Mouse (Mus musculus) hindbrain, embryonic 13.5 days (tissue): Measurements from ENCODE around the gene Pde6b. TPM values are rescaled to one million over a fixed set of nuclear protein-coding genes. Genes with fewer than 3 reads are reported as not detected.

Source experiments
- ATAC-seq: fragments of 200-750 bp; cut with Nextera tagmentation; 2 replicates; pipeline ENCODE4 v1.8.0; 2017; ENCODE audit warnings: moderate TSS enrichment; ENCODE audit not compliant: low FRiP score
- H3K27ac ChIP-seq: fragments of 300-500 bp; sonication (generic); 2 replicates; pipeline ENCODE4 v1.5.1; 2015; ENCODE audit warnings: inconsistent platforms, mild to moderate bottlenecking, moderate library complexity
- H3K27me3 ChIP-seq: fragments of 300-500 bp; sonication (generic); 2 replicates; pipeline ENCODE4 v1.6.1; 2015; ENCODE audit warnings: mild to moderate bottlenecking, inconsistent platforms
- H3K36me3 ChIP-seq: fragments of 300-500 bp; sonication (generic); 2 replicates; pipeline ENCODE4 v1.6.1; 2015; ENCODE audit warnings: mild to moderate bottlenecking, inconsistent platforms
- H3K4me1 ChIP-seq: fragments of 300-500 bp; sonication (generic); replicated peaks from 2 replicates; pipeline ENCODE4 v1.6.1; 2015; ENCODE audit warnings: inconsistent platforms
- H3K4me2 ChIP-seq: fragments of 300-500 bp; sonication (generic); 2 replicates; pipeline ENCODE4 v1.6.1; 2015; ENCODE audit warnings: inconsistent platforms, mild to moderate bottlenecking, moderate library complexity
- H3K4me3 ChIP-seq: fragments of 300-500 bp; sonication (generic); 2 replicates; pipeline ENCODE4 v1.5.1; 2015; ENCODE audit warnings: mild to moderate bottlenecking, inconsistent platforms
- H3K9ac ChIP-seq: fragments of 300-500 bp; sonication (generic); 2 replicates; pipeline ENCODE4 v1.6.1; 2015; ENCODE audit warnings: mild to moderate bottlenecking, inconsistent platforms
- H3K9me3 ChIP-seq: fragments of 300-500 bp; sonication (generic); 2 replicates; pipeline ENCODE4 v1.6.1; 2016; ENCODE audit warnings: inconsistent platforms
- WGBS: fragments of 180-500 bp; shearing (Covaris S2); methylation state at CpG from one replicate; pipeline ENCODE4 v1.1.7; 2015; 5-methylcytosine and 5-hydroxymethylcytosine counted together
- polyA plus RNA-seq: library from polyadenylated mRNA; unstranded; fragments of >200 nt; fragmentation: Nextera tagmentation; extraction: Ambion mirVana; gene quantifications from 2 replicates; pipeline ENCODE4 v1.2.1, GENCODE M21; 2015

Gene Pde6b
- polyA plus RNA-seq, 1 experiment from 2014 or later = 0.22 TPM

GRCm38 (mm10) chr5:108405460-108405859 lies 17.3 kb downstream of the Pde6b start:
- H3K27me3 ChIP-seq = no peaks in the 10 kb centered on the region
- no peak overlapping the region for H3K4me2 ChIP-seq

GRCm38 (mm10) chr5:108406977-108407376 lies 18.8 kb downstream of the Pde6b start:
- no peaks in the 10 kb centered on the region for H3K36me3 ChIP-seq
- H3K27ac ChIP-seq = no peak overlapping the region
- H3K27me3 ChIP-seq = no peaks in the 10 kb centered on the region
- H3K9ac ChIP-seq = no peak overlapping the region
- no peaks in the 10 kb centered on the region for H3K4me1 ChIP-seq
- no peaks in the 10 kb centered on the region for H3K9me3 ChIP-seq
- H3K4me3 ChIP-seq = no peak overlapping the region
- no peak for ATAC-seq
- 76% methylated on average over 2 of the region's 2 CpGs for WGBS
- no peak overlapping the region for H3K4me2 ChIP-seq

More at GRCm38 (mm10) chr5:108405460-108405859, 17.3 kb downstream of the Pde6b start:
- 72% methylated on average over 1 of the region's 1 CpGs for WGBS
- Histone ChIP-seq H3K4me1 (no peaks in the 10 kb centered on the region), H3K9me3 (no peaks in the 10 kb centered on the region), H3K4me3 (no peak overlapping the region), H3K27ac (no peak overlapping the region), H3K36me3 (no peaks in the 10 kb centered on the region), H3K9ac (no peak overlapping the region)
- no peak for ATAC-seq

GRCm38 (mm10) chr5:108414711-108415110 lies 26.5 kb downstream of the Pde6b start:
- ATAC-seq = no peak
- H3K4me2 ChIP-seq = no peak overlapping the region
- H3K36me3 ChIP-seq = no peaks in the 10 kb centered on the region
- 80% methylated on average over 2 of the region's 2 CpGs for WGBS
- H3K27me3 ChIP-seq = no peaks in the 10 kb centered on the region
- no peak overlapping the region for H3K9ac ChIP-seq
- no peaks in the 10 kb centered on the region for H3K4me1 ChIP-seq
- H3K27ac ChIP-seq = no peak overlapping the region
- H3K4me3 ChIP-seq = no peak overlapping the region
- H3K9me3 ChIP-seq = no peaks in the 10 kb centered on the region

- H3K4me1 ChIP-seq = no peaks in the 10 kb centered on the region
- no peaks in the 10 kb centered on the region for H3K9me3 ChIP-seq
- H3K27me3 ChIP-seq = no peaks in the 10 kb centered on the region
- no peak overlapping the region for H3K27ac ChIP-seq
- no peak overlapping the region for H3K4me2 ChIP-seq
- no peak overlapping the region for H3K9ac ChIP-seq
- 78% methylated on average over 3 of the region's 3 CpGs for WGBS
- H3K4me3 ChIP-seq = no peak overlapping the region
- no peaks in the 10 kb centered on the region for H3K36me3 ChIP-seq
- ATAC-seq = no peak
Observed at GRCm38 (mm10) chr5:108422741-108423140, 34.5 kb downstream of the Pde6b start.

GRCm38 (mm10) chr5:108423427-108423826 lies 35.2 kb downstream of the Pde6b start:
- no peaks in the 10 kb centered on the region for H3K36me3 ChIP-seq
- H3K9ac ChIP-seq = no peak overlapping the region
- no peak overlapping the region for H3K4me2 ChIP-seq
- H3K27ac ChIP-seq = no peak overlapping the region
- no peak for ATAC-seq
- WGBS = 90% methylated on average over 2 of the region's 2 CpGs
- H3K4me1 ChIP-seq = no peaks in the 10 kb centered on the region
- no peaks in the 10 kb centered on the region for H3K27me3 ChIP-seq
- no peaks in the 10 kb centered on the region for H3K9me3 ChIP-seq
- no peak overlapping the region for H3K4me3 ChIP-seq

GRCm38 (mm10) chr5:108427186-108427585 lies 39.0 kb downstream of the Pde6b start:
- no peak overlapping the region for H3K27ac ChIP-seq
- ATAC-seq = no peak

GRCm38 (mm10) chr5:108431196-108431595 lies 43.0 kb downstream of the Pde6b start:
- Histone ChIP-seq H3K9ac (no peak overlapping the region), H3K36me3 (peaks cover 36% of the 10 kb centered on the region), H3K9me3 (no peaks in the 10 kb centered on the region), H3K4me1 (peaks cover 21% of the 10 kb centered on the region), H3K27me3 (peaks cover 9% of the 10 kb centered on the region; the same call in 1 of the 2 replicates), H3K27ac (no peak overlapping the region), H3K4me2 (no peak overlapping the region), H3K4me3 (no peak overlapping the region)
- ATAC-seq = no peak
- 96% methylated on average over 6 of the region's 6 CpGs for WGBS

More at GRCm38 (mm10) chr5:108427186-108427585, 39.0 kb downstream of the Pde6b start:
- 75% methylated on average over 1 of the region's 1 CpGs for WGBS
- H3K36me3 ChIP-seq = peaks cover 29% of the 10 kb centered on the region
- H3K4me2 ChIP-seq = no peak overlapping the region
- H3K27me3 ChIP-seq = no peaks in the 10 kb centered on the region
- H3K9ac ChIP-seq = no peak overlapping the region
- H3K4me3 ChIP-seq = no peak overlapping the region
- H3K9me3 ChIP-seq = no peaks in the 10 kb centered on the region
- H3K4me1 ChIP-seq = 0 out of 2 replicates have a peak, but pooled peaks cover under 1% of the 10 kb centered on the region

- 0 out of 2 replicates have a peak within 1 kb of the TSS, but pooled peaks have one; percentile 35 for H3K27ac ChIP-seq
- ATAC-seq = peak; percentile 88
- H3K36me3 ChIP-seq = peaks cover 35% of the 10 kb centered on the region
- H3K4me1 ChIP-seq = peaks cover 21% of the 10 kb centered on the region
- H3K4me2 ChIP-seq = peak within 1 kb of the TSS; percentile 95
- H3K9ac ChIP-seq = peak within 1 kb of the TSS; percentile 94
- peak within 1 kb of the TSS; percentile 92 for H3K4me3 ChIP-seq
- WGBS = under 1% methylated on average over 42 of the region's 42 CpGs
- peaks cover 23% of the 10 kb centered on the region for H3K27me3 ChIP-seq
- H3K9me3 ChIP-seq = no peaks in the 10 kb centered on the region
Observed at GRCm38 (mm10) chr5:108433804-108434587, 45.8 kb downstream of the Pde6b start, which contains the start of gene Atp5k. TSS of gene Atp5k (minus strand) at chr5:108434448.

- ATAC-seq = no peak
Observed at GRCm38 (mm10) chr5:108436101-108436500, 47.9 kb downstream of the Pde6b start.

GRCm38 (mm10) chr5:108446973-108447372 lies 58.8 kb downstream of the Pde6b start:
- H3K4me1 ChIP-seq = peaks cover 8% of the 10 kb centered on the region; the same call in 1 of the 2 replicates

More at GRCm38 (mm10) chr5:108436101-108436500, 47.9 kb downstream of the Pde6b start:
- peaks cover 21% of the 10 kb centered on the region for H3K4me1 ChIP-seq
- H3K27me3 ChIP-seq = peaks cover 28% of the 10 kb centered on the region
- 91% methylated on average over 2 of the region's 2 CpGs for WGBS
- no peak overlapping the region for H3K4me2 ChIP-seq
- no peak overlapping the region for H3K27ac ChIP-seq
- H3K9ac ChIP-seq = no peak overlapping the region
- no peak overlapping the region for H3K4me3 ChIP-seq
- H3K36me3 ChIP-seq = peaks cover 16% of the 10 kb centered on the region
- no peaks in the 10 kb centered on the region for H3K9me3 ChIP-seq

GRCm38 (mm10) chr5:108447857-108448256 lies 59.7 kb downstream of the Pde6b start:
- Histone ChIP-seq H3K4me2 (no peak overlapping the region), H3K27me3 (peaks cover 26% of the 10 kb centered on the region), H3K4me1 (peaks cover 8% of the 10 kb centered on the region; the same call in 1 of the 2 replicates), H3K4me3 (no peak overlapping the region), H3K27ac (no peak overlapping the region), H3K36me3 (no peaks in the 10 kb centered on the region), H3K9ac (no peak overlapping the region), H3K9me3 (no peaks in the 10 kb centered on the region)
- ATAC-seq = no peak
- 87% methylated on average over 7 of the region's 7 CpGs for WGBS

More at GRCm38 (mm10) chr5:108446973-108447372, 58.8 kb downstream of the Pde6b start:
- 87% methylated on average over 3 of the region's 3 CpGs for whole genome bisulfite sequencing
- Histone ChIP-seq H3K4me3 (no peak overlapping the region), H3K9ac (no peak overlapping the region), H3K27me3 (peaks cover 26% of the 10 kb centered on the region), H3K36me3 (no peaks in the 10 kb centered on the region), H3K4me2 (no peak overlapping the region), H3K27ac (no peak overlapping the region), H3K9me3 (no peaks in the 10 kb centered on the region)
- no peak for ATAC-seq

- peaks cover 26% of the 10 kb centered on the region for H3K27me3 ChIP-seq
- WGBS = 15% methylated on average over 24 of the region's 24 CpGs
- no peaks in the 10 kb centered on the region for H3K36me3 ChIP-seq
- 0 out of 2 replicates have a peak within 1 kb of the TSS, but pooled peaks have one; percentile 29 for H3K9ac ChIP-seq
- peak within 1 kb of the TSS; percentile 27 for H3K4me3 ChIP-seq
- peak; percentile 61; the same call in 1 of the 2 replicates for ATAC-seq
- H3K4me1 ChIP-seq = peaks cover 8% of the 10 kb centered on the region; the same call in 1 of the 2 replicates
- H3K9me3 ChIP-seq = no peaks in the 10 kb centered on the region
- peak within 1 kb of the TSS; percentile 50 for H3K4me2 ChIP-seq
- H3K27ac ChIP-seq = no peak within 1 kb of the TSS
Observed at GRCm38 (mm10) chr5:108448785-108449668, 60.8 kb downstream of the Pde6b start, which contains the start of gene Mfsd7a. TSS of gene Mfsd7a (minus strand) at chr5:108448891.
